Mouse (Mus musculus): ENCODE data around the gene Tbx19. TPM values are rescaled to one million over a fixed set of nuclear protein-coding genes. Genes with fewer than 3 reads are reported as not detected.

Gene Tbx19
- total RNA-seq, 2 experiments from 2014 or later = not detected

GRCm38 (mm10) chr1:165185116-165185515, 24.5 kb upstream of the Tbx19 start:
- no peak for DNase-seq (ENCODE audit: extremely low spot score in 1 of 2, low spot score in 1 of 2)

- no peak for DNase-seq (ENCODE audit: extremely low spot score in 1 of 2, low spot score in 1 of 2)
Measured at GRCm38 (mm10) chr1:165184178-165184577, 23.6 kb upstream of the Tbx19 start.

GRCm38 (mm10) chr1:165183400-165183799, 22.8 kb upstream of the Tbx19 start:
- DNase-seq (ENCODE audit: extremely low spot score in 1 of 2, low spot score in 1 of 2) = no peak

GRCm38 (mm10) chr1:165179321-165179720, 18.7 kb upstream of the Tbx19 start:
- DNase-seq (ENCODE audit: extremely low spot score in 1 of 2, low spot score in 1 of 2) = no peak

GRCm38 (mm10) chr1:165178075-165178474, 17.5 kb upstream of the Tbx19 start:
- no peak for DNase-seq (ENCODE audit: extremely low spot score in 1 of 2, low spot score in 1 of 2)

GRCm38 (mm10) chr1:165174059-165174616, 13.6 kb upstream of the Tbx19 start:
- DNase-seq (ENCODE audit: extremely low spot score in 1 of 2, low spot score in 1 of 2) = no peak

GRCm38 (mm10) chr1:165171277-165171676, 10.7 kb upstream of the Tbx19 start:
- DNase-seq (ENCODE audit: extremely low spot score in 1 of 2, low spot score in 1 of 2) = no peak

- DNase-seq (ENCODE audit: extremely low spot score in 1 of 2, low spot score in 1 of 2) = no peak
Measured at GRCm38 (mm10) chr1:165170157-165170556, 9.6 kb upstream of the Tbx19 start.

- DNase-seq (ENCODE audit: extremely low spot score in 1 of 2, low spot score in 1 of 2) = no peak
Measured at GRCm38 (mm10) chr1:165169462-165169861, 8.9 kb upstream of the Tbx19 start.

- DNase-seq (ENCODE audit: extremely low spot score in 1 of 2, low spot score in 1 of 2) = no peak
Measured at GRCm38 (mm10) chr1:165164920-165165319, 4.3 kb upstream of the Tbx19 start.

GRCm38 (mm10) chr1:165158841-165159240, 1.7 kb downstream of the Tbx19 start:
- no peak for DNase-seq (ENCODE audit: extremely low spot score in 1 of 2, low spot score in 1 of 2)

- DNase-seq (ENCODE audit: extremely low spot score in 1 of 2, low spot score in 1 of 2) = no peak
Measured at GRCm38 (mm10) chr1:165154162-165154561, 6.4 kb downstream of the Tbx19 start.

- no peak for DNase-seq (ENCODE audit: extremely low spot score in 1 of 2, low spot score in 1 of 2)
Measured at GRCm38 (mm10) chr1:165151216-165151615, 9.4 kb downstream of the Tbx19 start.

GRCm38 (mm10) chr1:165142343-165142916, 18.1 kb downstream of the Tbx19 start:
- DNase-seq (ENCODE audit: extremely low spot score in 1 of 2, low spot score in 1 of 2) = no peak

GRCm38 (mm10) chr1:165140227-165140626, 20.3 kb downstream of the Tbx19 start:
- no peak for DNase-seq (ENCODE audit: extremely low spot score in 1 of 2, low spot score in 1 of 2)

- DNase-seq (ENCODE audit: extremely low spot score in 1 of 2, low spot score in 1 of 2) = no peak
Measured at GRCm38 (mm10) chr1:165133858-165134257, 26.7 kb downstream of the Tbx19 start.

- no peak for DNase-seq (ENCODE audit: extremely low spot score in 1 of 2, low spot score in 1 of 2)
Measured at GRCm38 (mm10) chr1:165133279-165133678, 27.3 kb downstream of the Tbx19 start.

- DNase-seq (ENCODE audit: extremely low spot score in 1 of 2, low spot score in 1 of 2) = peak; percentile 77 to 95
Measured at GRCm38 (mm10) chr1:165132187-165132877, 28.2 kb downstream of the Tbx19 start.

GRCm38 (mm10) chr1:165129573-165129972, 31.0 kb downstream of the Tbx19 start:
- DNase-seq (ENCODE audit: extremely low spot score in 1 of 2, low spot score in 1 of 2) = no peak

GRCm38 (mm10) chr1:165121096-165121495, 39.5 kb downstream of the Tbx19 start:
- DNase-seq (ENCODE audit: extremely low spot score in 1 of 2, low spot score in 1 of 2) = no peak

- peak; percentile 87 to 97 for DNase-seq (ENCODE audit: extremely low spot score in 1 of 2, low spot score in 1 of 2)
Measured at GRCm38 (mm10) chr1:165120349-165120898, 40.1 kb downstream of the Tbx19 start.

GRCm38 (mm10) chr1:165119760-165120159, 40.8 kb downstream of the Tbx19 start:
- no peak for DNase-seq (ENCODE audit: extremely low spot score in 1 of 2, low spot score in 1 of 2)

Measured in layer of hippocampus, postnatal 25 days (tissue).